Mouse (Mus musculus) liver, embryonic 14.5 days (tissue): ENCODE data around the gene Ttll6. TPM values are rescaled to one million over a fixed set of nuclear protein-coding genes. Genes with fewer than 3 reads are reported as not detected.

Experiments
- ATAC-seq: fragments of 200-750 bp; cut with Nextera tagmentation; 2 replicates; pipeline ENCODE4 v1.8.0; 2017; ENCODE audit warnings: moderate number of reproducible peaks, mild to moderate bottlenecking, moderate library complexity; ENCODE audit not compliant: insufficient read depth
- DNase-seq, 3 experiments: peaks; one replicate each; pipeline ENCODE4 v3.0.0-alpha.2; 2012 to 2013; ENCODE audit warnings: low read depth in 3 of 3, low spot score in 3 of 3
- H3K27ac ChIP-seq: fragments of 300-500 bp; sonication (generic); 2 replicates; pipeline ENCODE4 v1.5.1; 2014; ENCODE audit warnings: moderate library complexity, mild to moderate bottlenecking, control low read depth, inconsistent platforms
- H3K27me3 ChIP-seq: fragments of 300-500 bp; sonication (generic); 2 replicates; pipeline ENCODE4 v1.6.1; 2014; ENCODE audit warnings: mild to moderate bottlenecking, low read length, moderate library complexity; ENCODE audit not compliant: control insufficient read depth, insufficient read depth
- H3K36me3 ChIP-seq: fragments of 300-500 bp; sonication (generic); replicated peaks from 2 replicates; pipeline ENCODE4 v1.6.1; 2014; ENCODE audit warnings: low read depth; ENCODE audit not compliant: control insufficient read depth, insufficient read depth
- H3K4me1 ChIP-seq, 2 experiments: fragments of 200-500 bp in 1 of 2; fragments of 300-500 bp in 1 of 2; sonication (generic) in 1 of 2; replicated peaks; 2 replicates each; pipeline ENCODE4 v1.6.1; 2012 to 2014; ENCODE audit warnings: antibody characterized with exemption in 1 of 2, inconsistent platforms in 1 of 2, low read length in 1 of 2; ENCODE audit not compliant: control insufficient read depth in 2 of 2, insufficient read depth in 2 of 2
- H3K4me2 ChIP-seq: fragments of 300-500 bp; sonication (generic); 2 replicates; pipeline ENCODE4 v1.6.1; 2014; ENCODE audit warnings: low read depth, mild to moderate bottlenecking, control low read depth, moderate library complexity
- H3K4me3 ChIP-seq, 2 experiments: fragments of 200-500 bp in 1 of 2; fragments of 300-500 bp in 1 of 2; sonication (generic) in 1 of 2; 2 replicates each; pipeline ENCODE4 v1.5.1; 2012 to 2014; ENCODE audit warnings: low read depth in 2 of 2, low read length in 2 of 2, mild to moderate bottlenecking in 2 of 2, control low read depth in 1 of 2, inconsistent platforms in 1 of 2, moderate library complexity in 1 of 2; ENCODE audit not compliant: insufficient read depth in 1 of 2
- H3K9ac ChIP-seq: fragments of 300-500 bp; sonication (generic); replicated peaks from 2 replicates; pipeline ENCODE4 v1.6.1; 2014; ENCODE audit warnings: mild to moderate bottlenecking, control low read depth, moderate library complexity
- H3K9me3 ChIP-seq: fragments of 300-500 bp; sonication (generic); 2 replicates; pipeline ENCODE4 v1.6.1; 2016; ENCODE audit warnings: low read length, mixed read lengths; ENCODE audit not compliant: control insufficient read depth
- CTCF ChIP-seq: IDR thresholded peaks from 2 replicates; pipeline ENCODE4 v1.5.1; 2016; ENCODE audit warnings: antibody characterized with exemption, low read depth, control low read depth
- EP300 ChIP-seq: IDR thresholded peaks from 2 replicates; pipeline ENCODE4 v1.6.1; 2016; ENCODE audit warnings: antibody characterized with exemption, low read depth
- WGBS: fragments of 180-500 bp; shearing (Covaris S2); extraction: QIAGEN DNeasy Blood & Tissue Kit; methylation state at CpG from one replicate; pipeline ENCODE4 v1.1.7; 2014; ENCODE audit not compliant: insufficient replicate concordance; 5-methylcytosine and 5-hydroxymethylcytosine counted together
- polyA plus RNA-seq, 2 experiments: library from polyadenylated mRNA; depleted of rRNA in 1 of 2; stranded (reverse) in 1 of 2; unstranded in 1 of 2; fragments of >200 nt; fragmentation: Nextera tagmentation in 1 of 2; extraction: Ambion mirVana in 1 of 2; gene quantifications; 2 replicates each; pipeline versions ENCODE4 v1.2.1 to v1.2.3; 2012 to 2014

Gene Ttll6
- polyA plus RNA-seq (2012; rRNA removed): 0.05 TPM in 1 of 2 replicates, not detected in the other
- not detected in 2 replicates for polyA plus RNA-seq (2014; fragmentation: Nextera tagmentation; extraction: Ambion mirVana)

GRCm38 (mm10) chr11:96133239-96133865 is at the start of gene Ttll6:
Ttll6 (plus strand) TSS chr11:96133786.
- H3K4me2 ChIP-seq: 0 out of 2 replicates have a peak within 1 kb of the TSS, but pooled peaks have one; percentile 9
- DNase-seq: peak; percentile 9 to 31 (median 24)
- H3K27ac ChIP-seq: no peak within 1 kb of the TSS
- no peaks in the 10 kb centered on the region; the same call in 1 of the 2 replicates for H3K27me3 ChIP-seq
- H3K36me3 ChIP-seq: no peaks in the 10 kb centered on the region
- H3K9ac ChIP-seq: no peak within 1 kb of the TSS
- ATAC-seq: no peak
- H3K9me3 ChIP-seq: no peaks in the 10 kb centered on the region
- TF ChIP-seq CTCF (peak; percentile 85), EP300 (no peak)
- no peak within 1 kb of the TSS for H3K4me3 ChIP-seq
- H3K4me1 ChIP-seq: peaks cover 0 to 4% of the 10 kb centered on the region in 2 experiments; a peak in 2 of 4 replicates
- WGBS: 18% methylated on average over 16 of the region's 16 CpGs

GRCm38 (mm10) chr11:96087981-96088380 is 45.6 kb upstream of the Ttll6 start:
- no peak overlapping the region for H3K9ac ChIP-seq
- H3K27ac ChIP-seq: no peak overlapping the region
- no peaks in the 10 kb centered on the region for H3K9me3 ChIP-seq
- no peak for ATAC-seq
- H3K4me1 ChIP-seq: no peaks in the 10 kb centered on the region
- TF ChIP-seq CTCF (no peak), EP300 (no peak)
- no peak overlapping the region for H3K4me3 ChIP-seq
- DNase-seq: no peak
- H3K27me3 ChIP-seq: no peaks in the 10 kb centered on the region
- no peaks in the 10 kb centered on the region for H3K36me3 ChIP-seq
- no peak overlapping the region for H3K4me2 ChIP-seq
- WGBS: 71% methylated on average over 6 of the region's 6 CpGs

GRCm38 (mm10) chr11:96091073-96091472 is 42.5 kb upstream of the Ttll6 start:
- no peaks in the 10 kb centered on the region for H3K9me3 ChIP-seq
- H3K27me3 ChIP-seq: no peaks in the 10 kb centered on the region
- ATAC-seq (no peak), DNase-seq (peak in 1 of 3 experiments; percentile 13)
- H3K4me1 ChIP-seq: no peaks in the 10 kb centered on the region
- no peak overlapping the region for H3K4me2 ChIP-seq
- 28% methylated on average over 2 of the region's 2 CpGs for WGBS
- peak; percentile 56 for TF ChIP-seq CTCF
- no peak for TF ChIP-seq EP300
- H3K27ac ChIP-seq: no peak overlapping the region
- H3K36me3 ChIP-seq: no peaks in the 10 kb centered on the region
- no peak overlapping the region for H3K9ac ChIP-seq
- H3K4me3 ChIP-seq: no peak overlapping the region

GRCm38 (mm10) chr11:96092674-96093291 is 40.8 kb upstream of the Ttll6 start:
- TF ChIP-seq EP300 (no peak), CTCF (no peak)
- Histone ChIP-seq H3K4me1 (no peaks in the 10 kb centered on the region), H3K4me3 (no peak overlapping the region), H3K9me3 (no peaks in the 10 kb centered on the region), H3K4me2 (no peak overlapping the region), H3K27ac (no peak overlapping the region), H3K9ac (no peak overlapping the region), H3K27me3 (no peaks in the 10 kb centered on the region), H3K36me3 (no peaks in the 10 kb centered on the region)
- 34% methylated on average over 7 of the region's 7 CpGs for WGBS
- no peak for ATAC-seq
- DNase-seq: no peak

GRCm38 (mm10) chr11:96093361-96093760 is 40.2 kb upstream of the Ttll6 start:
- WGBS: 10% methylated on average over 3 of the region's 3 CpGs
- DNase-seq (peak in 1 of 3 experiments; percentile 9), ATAC-seq (no peak)
- Histone ChIP-seq H3K27ac (no peak overlapping the region), H3K9ac (no peak overlapping the region), H3K9me3 (no peaks in the 10 kb centered on the region), H3K4me3 (no peak overlapping the region), H3K27me3 (no peaks in the 10 kb centered on the region), H3K4me2 (no peak overlapping the region), H3K36me3 (no peaks in the 10 kb centered on the region), H3K4me1 (no peaks in the 10 kb centered on the region)
- TF ChIP-seq CTCF (peak; percentile 91), EP300 (no peak)
